Mouse (Mus musculus) intestine, postnatal 0 days (tissue): ENCODE data around the gene Mrps2. TPM values are rescaled to one million over a fixed set of nuclear protein-coding genes. Genes with fewer than 3 reads are reported as not detected.

Experiments
- ATAC-seq: fragments of 200-750 bp; cut with Nextera tagmentation; 2 replicates; pipeline ENCODE4 v1.8.0; 2017; ENCODE audit warnings: mild to moderate bottlenecking, moderate TSS enrichment, moderate library complexity
- H3K27ac ChIP-seq: fragments of 300-500 bp; sonication (generic); 2 replicates; pipeline ENCODE4 v1.5.1; 2014; ENCODE audit warnings: mild to moderate bottlenecking, low read depth, low read length, moderate library complexity
- H3K27me3 ChIP-seq: fragments of 300-500 bp; sonication (generic); replicated peaks from 2 replicates; pipeline ENCODE4 v1.6.1; 2014; ENCODE audit warnings: low read length, mixed read lengths; ENCODE audit not compliant: control insufficient read depth, insufficient read depth
- H3K36me3 ChIP-seq: fragments of 300-500 bp; sonication (generic); 2 replicates; pipeline ENCODE4 v1.6.1; 2014; ENCODE audit warnings: mild to moderate bottlenecking, moderate library complexity; ENCODE audit not compliant: control insufficient read depth, insufficient read depth
- H3K4me1 ChIP-seq: fragments of 300-500 bp; sonication (generic); replicated peaks from 2 replicates; pipeline ENCODE4 v1.6.1; 2014; ENCODE audit warnings: antibody characterized with exemption, low read length, mixed read lengths; ENCODE audit not compliant: control insufficient read depth, insufficient read depth
- H3K4me2 ChIP-seq: fragments of 300-500 bp; sonication (generic); replicated peaks from 2 replicates; pipeline ENCODE4 v1.6.1; 2014; ENCODE audit warnings: low read depth, mild to moderate bottlenecking, moderate library complexity
- H3K4me3 ChIP-seq: fragments of 300-500 bp; sonication (generic); 2 replicates; pipeline ENCODE4 v1.5.1; 2014; ENCODE audit warnings: low read depth, low read length
- H3K9ac ChIP-seq: fragments of 300-500 bp; sonication (generic); 2 replicates; pipeline ENCODE4 v1.6.1; 2014; ENCODE audit warnings: mild to moderate bottlenecking, low read depth, low read length
- H3K9me3 ChIP-seq: fragments of 300-500 bp; sonication (generic); 2 replicates; pipeline ENCODE4 v1.6.1; 2016; ENCODE audit warnings: mixed run types; ENCODE audit not compliant: control insufficient read depth
- CTCF ChIP-seq: sonication (generic); IDR thresholded peaks from 2 replicates; pipeline ENCODE4 v1.5.1; 2016; ENCODE audit warnings: low read depth, mild to moderate bottlenecking, control low read depth, antibody characterized with exemption, moderate library complexity
- WGBS: fragments of 180-500 bp; shearing (Covaris S2); extraction: QIAGEN DNeasy Blood & Tissue Kit; methylation state at CpG from one replicate; pipeline ENCODE4 v1.1.7; 2014; 5-methylcytosine and 5-hydroxymethylcytosine counted together
- polyA plus RNA-seq: library from polyadenylated mRNA; unstranded; fragments of >200 nt; fragmentation: Nextera tagmentation; extraction: Ambion mirVana; gene quantifications from 2 replicates; pipeline ENCODE4 v1.2.1, GENCODE M21; 2015

Mrps2 gene
- polyA plus RNA-seq, 1 experiment from 2014 or later: 24.5 TPM

- 49% methylated on average over 20 of the region's 20 CpGs for WGBS
- Histone ChIP-seq H3K36me3 (no peaks in the 10 kb centered on the region), H3K4me3 (peak overlapping the region; percentile 30), H3K4me1 (no peaks in the 10 kb centered on the region), H3K9me3 (no peaks in the 10 kb centered on the region), H3K27me3 (no peaks in the 10 kb centered on the region), H3K27ac (peak overlapping the region; percentile 7; the same call in 1 of the 2 replicates), H3K9ac (peak overlapping the region; percentile 42), H3K4me2 (peak overlapping the region; percentile 49)
- TF ChIP-seq CTCF: no peak
- ATAC-seq: no peak; the same call in 1 of the 2 replicates
These were observed 11.6 kb downstream of the Mrps2 start for GRCm38 (mm10) chr2:28479208-28480204.

- Histone ChIP-seq H3K9me3 (no peaks in the 10 kb centered on the region), H3K4me1 (no peaks in the 10 kb centered on the region), H3K4me2 (no peak overlapping the region), H3K4me3 (no peak overlapping the region), H3K9ac (no peak overlapping the region), H3K27ac (no peak overlapping the region), H3K36me3 (no peaks in the 10 kb centered on the region), H3K27me3 (no peaks in the 10 kb centered on the region)
- ATAC-seq: peak; percentile 77
- WGBS: 37% methylated on average over 2 of the region's 2 CpGs
- no peak for TF ChIP-seq CTCF
These were observed 16.0 kb downstream of the Mrps2 start for GRCm38 (mm10) chr2:28483861-28484260.

- no peak for ATAC-seq
- Histone ChIP-seq H3K36me3 (no peaks in the 10 kb centered on the region), H3K9ac (no peak overlapping the region), H3K27me3 (no peaks in the 10 kb centered on the region), H3K4me3 (no peak overlapping the region), H3K4me1 (peaks cover 6% of the 10 kb centered on the region; the same call in 1 of the 2 replicates), H3K27ac (no peak overlapping the region), H3K4me2 (no peak overlapping the region), H3K9me3 (no peaks in the 10 kb centered on the region)
- TF ChIP-seq CTCF: no peak
- 72% methylated on average over 2 of the region's 2 CpGs for WGBS
These were observed 26.7 kb downstream of the Mrps2 start for GRCm38 (mm10) chr2:28494521-28494920.

GRCm38 (mm10) chr2:28495207-28495756 is 27.4 kb downstream of the Mrps2 start:
- H3K4me3 ChIP-seq: no peak overlapping the region
- H3K4me2 ChIP-seq: no peak overlapping the region
- 72% methylated on average over 14 of the region's 14 CpGs for WGBS
- no peak for ATAC-seq
- no peak overlapping the region for H3K27ac ChIP-seq
- no peak overlapping the region for H3K9ac ChIP-seq
- H3K36me3 ChIP-seq: no peaks in the 10 kb centered on the region
- H3K9me3 ChIP-seq: no peaks in the 10 kb centered on the region
- peaks cover 6% of the 10 kb centered on the region; the same call in 1 of the 2 replicates for H3K4me1 ChIP-seq
- H3K27me3 ChIP-seq: no peaks in the 10 kb centered on the region
- TF ChIP-seq CTCF: peak; percentile 59

GRCm38 (mm10) chr2:28495801-28496595 is 28.1 kb downstream of the Mrps2 start:
- 77% methylated on average over 16 of the region's 16 CpGs for WGBS
- no peaks in the 10 kb centered on the region for H3K27me3 ChIP-seq
- no peak overlapping the region for H3K9ac ChIP-seq
- 0 out of 2 replicates have a peak overlapping the region, but pooled peaks have one; percentile 15 for H3K27ac ChIP-seq
- H3K36me3 ChIP-seq: no peaks in the 10 kb centered on the region
- no peaks in the 10 kb centered on the region for H3K9me3 ChIP-seq
- ATAC-seq: no peak
- no peak overlapping the region for H3K4me2 ChIP-seq
- no peak for TF ChIP-seq CTCF
- peaks cover 6% of the 10 kb centered on the region; the same call in 1 of the 2 replicates for H3K4me1 ChIP-seq
- no peak overlapping the region for H3K4me3 ChIP-seq
